In the genomic region with DNA sequence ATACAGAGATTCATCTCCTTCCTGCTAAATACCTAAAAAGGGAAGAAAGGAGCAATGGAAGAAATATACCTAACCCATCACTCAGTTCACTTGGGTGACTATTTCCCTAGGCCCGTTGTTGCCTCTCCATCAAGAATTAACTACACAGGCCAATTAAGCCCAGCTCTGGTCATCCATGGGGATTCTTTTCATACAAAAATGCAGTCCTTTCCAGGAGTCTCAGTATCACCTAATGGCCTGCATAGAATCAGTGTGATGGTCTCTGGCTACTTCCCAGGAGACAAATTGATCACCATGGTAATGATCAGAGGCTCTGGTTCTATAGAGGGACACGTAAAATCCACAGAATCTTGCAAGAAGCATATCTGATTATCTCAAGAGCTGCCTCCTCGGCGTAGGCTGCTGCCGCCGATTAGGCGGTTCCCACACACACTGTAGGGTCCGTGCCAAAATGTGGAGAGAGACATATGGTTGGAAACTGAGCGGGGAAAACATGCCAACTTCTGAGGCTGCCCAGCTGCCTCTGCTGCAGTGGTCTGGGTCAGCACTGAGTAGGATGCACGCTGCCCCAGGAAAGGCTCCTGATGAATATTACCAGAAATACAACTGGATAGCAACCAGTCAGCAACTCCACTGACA, we compare ENCODE assay signal across 8 mouse cellular contexts. TPM values are rescaled to one million over a fixed set of nuclear protein-coding genes. Genes with fewer than 3 reads are reported as not detected.
A peak's percentile ranks its signal among the peaks of the same experiment; 100 is the strongest.
DNase-seq lines count a peak whose midpoint lies in the region; ATAC-seq and TF ChIP-seq lines count a peak whose summit lies in the region.

No protein-coding gene starts in this region.

- ATAC-seq in heart, embryonic 11.5 days (replicated peaks; ENCODE audit: insufficient number of reproducible peaks, low FRiP score, low TSS enrichment), result no peak
- ATAC-seq in hindbrain, embryonic 16.5 days, result peak; percentile 97
- ATAC-seq in midbrain, embryonic 14.5 days (ENCODE audit: low FRiP score, low TSS enrichment), result peak; percentile 55

- H3K27ac ChIP-seq in heart, embryonic 11.5 days (ENCODE audit: low read depth, low read length), result no peak overlapping the region
- no peak overlapping the region for H3K27ac ChIP-seq in cerebellum, adult 2 months (ENCODE audit: insufficient read depth, low read length)
- H3K27ac ChIP-seq in hindbrain, embryonic 16.5 days (ENCODE audit: low read depth, low read length), result no peak overlapping the region
- H3K27ac ChIP-seq in midbrain, embryonic 14.5 days (replicated peaks; ENCODE audit: low read depth, low read length), result no peak overlapping the region

- no peaks in the 10 kb centered on the region for H3K9me3 ChIP-seq in heart, embryonic 11.5 days (replicated peaks; ENCODE audit: control insufficient read depth, low read length)
- no peaks in the 10 kb centered on the region for H3K9me3 ChIP-seq in hindbrain, embryonic 16.5 days (ENCODE audit: control insufficient read depth, low read length)
- no peaks in the 10 kb centered on the region for H3K9me3 ChIP-seq in midbrain, embryonic 14.5 days (ENCODE audit: control insufficient read depth, low read length)

- 73% methylated on average over 10 of the region's 10 CpGs for WGBS in heart, embryonic 11.5 days (ENCODE audit: insufficient replicate concordance)
- 5% methylated on average over 10 of the region's 10 CpGs for WGBS in cerebellum, adult 2 months
- 52% methylated on average over 10 of the region's 10 CpGs for WGBS in hindbrain, embryonic 16.5 days
- 75% methylated on average over 10 of the region's 10 CpGs for WGBS in midbrain, embryonic 14.5 days

- TF ChIP-seq CTCF in cerebellum, adult 2 months (IDR thresholded peaks at IDR 0.05; ENCODE audit: borderline replicate concordance, insufficient read depth, low read depth, low read length), result no peak

- no peak overlapping the region for H3K4me3 ChIP-seq in heart, embryonic 11.5 days (ENCODE audit: low read depth, low read length)
- H3K4me3 ChIP-seq in cerebellum, adult 2 months (replicated peaks; ENCODE audit: insufficient read depth, low read depth, low read length), result no peak overlapping the region
- no peak overlapping the region for H3K4me3 ChIP-seq in hindbrain, embryonic 16.5 days (ENCODE audit: low read length)
- no peak overlapping the region for H3K4me3 ChIP-seq in midbrain, embryonic 14.5 days (replicated peaks; ENCODE audit: low read depth, low read length)

- no peaks in the 10 kb centered on the region for H3K27me3 ChIP-seq in heart, embryonic 11.5 days (ENCODE audit: control insufficient read depth, insufficient read depth, low read length)
- no peaks in the 10 kb centered on the region for H3K27me3 ChIP-seq in cerebellum, adult 2 months (ENCODE audit: control insufficient read depth, insufficient read depth, low read length)
- no peaks in the 10 kb centered on the region for H3K27me3 ChIP-seq in hindbrain, embryonic 16.5 days (replicated peaks; ENCODE audit: control insufficient read depth, insufficient read depth, low read length)
- no peaks in the 10 kb centered on the region for H3K27me3 ChIP-seq in midbrain, embryonic 14.5 days (ENCODE audit: control insufficient read depth, insufficient read depth, low read length)

- no peak for TF ChIP-seq POLR2A in cerebellum, adult 2 months (IDR thresholded peaks at IDR 0.05; ENCODE audit: borderline replicate concordance, insufficient read depth, low read length)

- intact Hi-C loops in heart, postnatal 10 days (cut with DNase I), result no loop called here

- no peaks in the 10 kb centered on the region for H3K4me1 ChIP-seq in heart, embryonic 11.5 days (ENCODE audit: control insufficient read depth, insufficient read depth, low read length)
- H3K4me1 ChIP-seq in cerebellum, adult 2 months (ENCODE audit: control insufficient read depth, insufficient read depth, low read length), result peaks cover 4% of the 10 kb centered on the region; the same call in 1 of the 2 replicates
- H3K4me1 ChIP-seq in hindbrain, embryonic 16.5 days (ENCODE audit: control insufficient read depth, insufficient read depth, low read depth, low read length), result peaks cover 2% of the 10 kb centered on the region; the same call in 1 of the 2 replicates
- H3K4me1 ChIP-seq in midbrain, embryonic 14.5 days (ENCODE audit: control insufficient read depth, insufficient read depth, low read length), result no peaks in the 10 kb centered on the region

- no peaks in the 10 kb centered on the region for H3K36me3 ChIP-seq in heart, embryonic 11.5 days (ENCODE audit: control insufficient read depth, insufficient read depth, low read length)
- H3K36me3 ChIP-seq in hindbrain, embryonic 16.5 days (ENCODE audit: control insufficient read depth, insufficient read depth, low read length), result no peaks in the 10 kb centered on the region
- no peaks in the 10 kb centered on the region for H3K36me3 ChIP-seq in midbrain, embryonic 14.5 days (ENCODE audit: control insufficient read depth, insufficient read depth, low read length)

- no peak overlapping the region for H3K9ac ChIP-seq in heart, embryonic 11.5 days (ENCODE audit: low read depth, low read length)
- H3K9ac ChIP-seq in hindbrain, embryonic 16.5 days (ENCODE audit: low read depth, low read length), result no peak overlapping the region
- no peak overlapping the region for H3K9ac ChIP-seq in midbrain, embryonic 14.5 days (replicated peaks; ENCODE audit: low read length)

- peak; percentile 3 to 10 for DNase-seq in heart, postnatal 10 days
- peak; percentile 82 to 88 for DNase-seq in cerebellum, adult 2 months
- DNase-seq in midbrain, embryonic 14.5 days, result peak; percentile 45
- no peak for DNase-seq in gastrocnemius, adult 18-20 months (ENCODE audit: low spot score)
- no peak for DNase-seq in gastrocnemius, postnatal 25 days
- DNase-seq in lung, postnatal 25 days (ENCODE audit: low spot score), result no peak

- H3K4me2 ChIP-seq in heart, embryonic 11.5 days, result no peak overlapping the region
- H3K4me2 ChIP-seq in hindbrain, embryonic 16.5 days (ENCODE audit: low read length), result no peak overlapping the region
- no peak overlapping the region for H3K4me2 ChIP-seq in midbrain, embryonic 14.5 days (ENCODE audit: low read length)

RNA-seq across cellular contexts. Expression of gene Pter, which starts 40.4 kb away (rescaled TPM):
- 1 to 10 TPM; 7.1 to 8.4 TPM for total RNA-seq in heart, postnatal 10 days (2021)
- polyA plus RNA-seq in heart, embryonic 11.5 days (2014; fragmentation: Nextera tagmentation; extraction: Ambion mirVana), result 36.4 and 36.7 TPM in 2 replicates
- polyA plus RNA-seq in cerebellum, adult 2 months (2012; rRNA removed), result 2.9 and 3.4 TPM in 2 replicates
- 8.0 and 9.3 TPM in 2 replicates for polyA plus RNA-seq in hindbrain, embryonic 16.5 days (2015; fragmentation: Nextera tagmentation; extraction: Ambion mirVana)
- 3.4 and 4.8 TPM in 2 replicates for polyA plus RNA-seq in midbrain, embryonic 14.5 days (2014; fragmentation: Nextera tagmentation; extraction: Ambion mirVana)
- 10 to 100 TPM; 14.4 to 15.3 TPM for total RNA-seq in gastrocnemius, adult 18-20 months (2021)
- 10 to 100 TPM in 1 of 2 experiments, 1 to 10 TPM in 1; 8.8 to 10.1 TPM for total RNA-seq in gastrocnemius, postnatal 25 days (2021)

Comparison
In these comparisons a context has a peak if more than half of its experiments do, and no peak if none do; other contexts are left out.
1. DNase-seq: peak in heart, postnatal 10 days (2 of 2), cerebellum, adult 2 months (2 of 2) and midbrain, embryonic 14.5 days (single experiment); none in gastrocnemius, adult 18-20 months (single experiment), gastrocnemius, postnatal 25 days (single experiment) and lung, postnatal 25 days (single experiment).